Mouse (Mus musculus): Measurements from ENCODE around the gene Pold4.

Pold4 gene

GRCm38 (mm10) chr19:4231253-4232185 is at the start of gene Pold4:
TSS of gene Pold4 (plus strand) at chr19:4231899.
- peak; percentile 93 for DNase-seq (ENCODE audit: low spot score)

GRCm38 (mm10) chr19:4183689-4184088 is 48.0 kb upstream of the Pold4 start:
- no peak for DNase-seq (ENCODE audit: low spot score)

DNA sequence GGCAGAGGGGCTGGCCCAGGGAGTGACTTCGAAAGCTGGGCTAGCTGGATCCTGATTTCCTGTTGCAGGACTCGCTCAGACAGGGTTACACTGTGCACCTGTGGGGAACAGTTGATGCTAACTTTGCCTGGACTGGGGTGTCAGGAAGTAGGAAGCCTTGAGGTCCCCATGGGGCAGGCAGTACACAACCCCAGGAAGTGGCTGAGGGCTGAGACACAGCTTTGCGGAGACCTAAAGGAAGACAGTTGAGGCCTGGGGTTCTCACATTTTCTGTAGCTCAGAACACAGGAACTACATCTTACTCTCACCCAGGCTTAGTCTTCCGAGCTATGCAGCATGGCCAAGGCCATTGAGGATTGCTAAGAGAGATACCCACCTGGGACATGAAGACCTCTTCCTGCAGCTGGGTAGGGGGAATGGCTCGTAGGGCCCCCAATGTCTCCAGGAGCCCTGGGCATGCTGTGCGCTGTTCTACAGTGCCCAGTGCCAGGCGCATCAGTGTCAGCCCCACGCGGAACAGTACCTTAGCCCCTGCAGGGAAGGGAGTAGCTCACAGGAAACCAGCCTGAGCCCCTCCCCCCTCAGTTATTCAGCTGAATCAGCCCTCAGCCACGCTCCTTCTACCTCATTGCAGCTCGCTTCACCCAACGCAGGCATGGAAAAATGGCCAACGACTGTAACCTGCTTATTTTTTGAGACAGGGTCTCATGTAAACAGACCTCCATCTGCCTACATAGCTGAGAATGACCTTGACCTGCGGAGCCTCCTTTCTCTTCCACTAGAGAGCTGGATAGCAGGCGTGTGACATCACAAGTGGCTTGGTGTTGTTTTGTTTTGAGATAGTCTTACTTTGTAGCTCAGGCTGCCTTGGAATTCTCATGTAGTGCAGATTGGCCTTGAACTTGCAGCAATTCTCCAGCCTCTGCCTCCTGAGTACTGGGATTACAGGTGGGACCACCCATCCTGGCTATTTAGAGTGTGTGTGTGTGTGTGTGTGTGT is 46.4 kb upstream of the Pold4 start:
- DNase-seq (ENCODE audit: low spot score): no peak

GRCm38 (mm10) chr19:4187303-4187702 is 44.4 kb upstream of the Pold4 start:
- no peak for DNase-seq (ENCODE audit: low spot score)

DNA sequence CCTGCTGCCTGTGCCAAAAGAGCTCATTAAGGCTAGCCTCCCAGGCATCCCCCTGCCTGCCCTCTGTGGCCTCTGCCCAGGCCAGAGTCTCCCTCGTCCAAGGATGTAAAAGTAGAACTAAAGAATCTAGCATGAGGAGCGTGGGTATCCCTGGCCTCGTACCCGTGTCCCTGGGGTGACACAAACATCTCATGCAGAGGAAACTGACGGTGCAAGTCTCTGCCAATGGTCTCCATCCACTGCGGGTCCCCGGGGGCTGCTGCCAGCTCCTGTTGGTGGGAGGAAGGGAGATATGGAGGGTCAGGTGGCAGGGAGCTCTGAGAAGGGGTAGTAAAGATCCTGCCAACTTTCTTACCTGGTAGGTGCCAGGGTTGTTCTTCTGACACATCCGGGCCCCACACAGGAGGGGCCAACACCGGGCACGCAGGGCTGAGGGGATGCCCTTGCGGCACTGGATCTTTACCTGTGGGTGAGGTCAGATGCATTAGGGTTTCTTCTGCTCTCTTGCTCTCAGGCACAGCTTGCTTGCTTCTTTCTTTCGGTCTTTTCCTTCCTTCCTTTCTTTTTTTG is 42.6 kb upstream of the Pold4 start:
- DNase-seq (ENCODE audit: low spot score): no peak

GRCm38 (mm10) chr19:4190831-4191334 is 40.8 kb upstream of the Pold4 start, which contains the start of gene Tbc1d10c:
TSS of gene Tbc1d10c (minus strand) at chr19:4191284.
- DNase-seq (ENCODE audit: low spot score): no peak

GRCm38 (mm10) chr19:4191528-4192250 is 40.0 kb upstream of the Pold4 start, which contains the start of gene Ppp1ca:
TSS of gene Ppp1ca (plus strand) at chr19:4192065.
- peak; percentile 96 for DNase-seq (ENCODE audit: low spot score)

GRCm38 (mm10) chr19:4192251-4192985 is 39.3 kb upstream of the Pold4 start:
- DNase-seq (ENCODE audit: low spot score): no peak

DNA sequence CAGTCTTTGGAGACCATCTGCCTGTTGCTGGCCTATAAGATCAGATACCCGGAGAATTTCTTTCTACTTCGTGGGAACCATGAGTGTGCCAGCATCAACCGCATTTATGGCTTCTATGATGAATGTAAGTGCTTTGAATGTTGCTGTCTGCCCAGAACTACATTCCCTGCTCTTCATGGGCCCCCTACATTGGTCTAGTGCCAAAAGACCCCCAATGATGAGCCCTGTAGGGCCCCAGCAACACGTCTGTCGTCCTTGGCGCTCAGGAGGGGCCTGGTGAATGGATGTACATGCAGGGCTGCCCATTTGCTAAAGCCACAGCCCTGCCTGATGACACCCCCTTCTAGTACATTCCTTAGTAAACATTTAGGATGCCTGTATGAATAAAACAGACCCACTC is 38.6 kb upstream of the Pold4 start:
- DNase-seq (ENCODE audit: low spot score): no peak

DNA sequence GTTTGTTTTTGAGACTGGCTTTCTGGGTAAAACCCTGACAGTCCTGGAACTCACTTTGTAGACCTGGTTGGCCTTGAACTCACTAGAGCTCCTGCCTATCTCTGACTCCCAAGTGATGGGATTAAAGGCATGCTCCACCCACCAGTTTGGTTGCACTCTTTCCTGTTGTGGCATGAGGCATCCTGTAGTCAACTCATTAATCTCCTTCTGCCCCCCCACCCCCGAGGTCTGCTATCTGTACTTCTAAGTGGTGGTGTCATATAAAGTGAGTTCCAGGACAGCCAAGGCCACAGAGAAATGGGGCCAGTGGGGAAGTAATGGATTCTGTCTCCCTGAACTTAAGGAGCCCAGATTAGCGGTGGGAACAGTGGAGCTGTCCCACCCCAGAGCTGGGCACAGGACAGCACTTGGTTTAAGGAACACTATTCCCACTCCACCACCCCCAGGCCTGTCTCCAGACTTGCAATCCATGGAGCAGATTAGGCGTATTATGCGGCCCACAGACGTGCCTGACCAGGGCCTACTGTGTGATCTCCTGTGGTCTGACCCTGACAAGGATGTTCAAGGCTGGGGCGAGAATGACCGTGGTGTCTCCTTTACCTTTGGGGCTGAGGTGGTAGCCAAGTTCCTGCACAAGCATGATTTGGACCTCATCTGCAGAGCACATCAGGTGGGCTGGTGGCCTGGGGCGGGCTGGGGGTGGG is 37.5 kb upstream of the Pold4 start:
- DNase-seq (ENCODE audit: low spot score): no peak

DNA sequence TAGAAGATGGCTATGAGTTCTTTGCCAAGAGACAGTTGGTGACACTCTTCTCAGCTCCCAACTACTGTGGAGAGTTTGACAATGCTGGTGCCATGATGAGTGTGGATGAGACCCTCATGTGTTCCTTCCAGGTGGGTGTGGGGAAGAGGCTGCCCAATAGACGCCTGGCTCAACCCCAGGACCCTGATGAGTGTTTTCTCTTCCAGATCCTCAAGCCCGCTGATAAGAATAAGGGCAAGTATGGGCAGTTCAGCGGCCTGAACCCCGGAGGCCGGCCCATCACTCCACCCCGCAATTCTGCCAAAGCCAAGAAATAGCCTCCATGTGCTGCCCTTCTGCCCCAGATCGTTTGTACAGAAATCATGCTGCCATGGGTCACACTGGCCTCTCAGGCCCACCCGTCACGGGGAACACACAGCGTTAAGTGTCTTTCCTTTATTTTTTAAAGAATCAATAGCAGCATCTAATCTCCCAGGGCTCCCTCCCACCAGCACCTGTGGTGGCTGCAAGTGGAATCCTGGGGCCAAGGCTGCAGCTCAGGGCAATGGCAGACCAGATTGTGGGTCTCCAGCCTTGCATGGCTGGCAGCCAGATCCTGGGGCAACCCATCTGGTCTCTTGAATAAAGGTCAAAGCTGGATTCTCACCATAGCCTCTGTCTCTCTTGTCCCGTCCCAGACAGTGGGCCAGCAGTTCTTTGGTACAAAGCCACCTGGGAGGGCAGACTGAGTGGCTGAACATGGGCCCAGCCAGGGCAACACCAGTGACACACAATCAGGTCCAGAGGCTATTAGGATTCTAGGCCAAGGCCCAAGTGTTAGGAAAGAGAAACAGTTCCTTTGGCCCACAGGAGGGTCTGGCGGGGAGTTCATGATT is 36.7 kb upstream of the Pold4 start:
- DNase-seq (ENCODE audit: low spot score): no peak

DNA sequence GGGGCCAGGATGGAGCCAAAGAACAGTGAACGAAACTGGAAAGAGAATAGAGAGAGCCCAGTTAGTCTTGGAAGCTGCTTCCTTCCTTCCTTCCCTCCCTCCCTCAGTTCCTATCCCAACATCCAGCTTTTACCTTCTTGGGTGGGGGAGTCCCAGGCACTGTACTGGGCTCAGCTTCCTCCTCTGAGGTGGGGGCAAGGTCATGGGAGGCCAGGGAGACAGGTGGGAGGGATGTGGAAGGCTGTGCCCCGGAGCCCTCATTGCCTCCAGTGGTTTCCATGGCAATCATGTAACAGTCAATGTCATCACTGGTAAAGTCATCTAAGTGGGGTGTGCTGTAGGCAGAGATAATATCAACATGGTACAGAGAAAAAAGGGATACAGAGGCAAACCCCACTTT is 35.7 kb upstream of the Pold4 start:
- no peak for DNase-seq (ENCODE audit: low spot score)

- DNase-seq (ENCODE audit: low spot score): no peak
Measured at GRCm38 (mm10) chr19:4196548-4196947, 35.2 kb upstream of the Pold4 start.

GRCm38 (mm10) chr19:4197180-4197579 is 34.5 kb upstream of the Pold4 start:
- no peak for DNase-seq (ENCODE audit: low spot score)

GRCm38 (mm10) chr19:4201291-4201909 is 30.3 kb upstream of the Pold4 start, which contains the start of gene Rad9a:
TSS of gene Rad9a (minus strand) at chr19:4201662.
- peak; percentile 96 for DNase-seq (ENCODE audit: low spot score)

- DNase-seq (ENCODE audit: low spot score): no peak
Measured at GRCm38 (mm10) chr19:4202149-4202548, 29.6 kb upstream of the Pold4 start.

- DNase-seq (ENCODE audit: low spot score): no peak
Measured at GRCm38 (mm10) chr19:4203148-4203547, 28.6 kb upstream of the Pold4 start.

GRCm38 (mm10) chr19:4203604-4204326 is 27.9 kb upstream of the Pold4 start:
- no peak for DNase-seq (ENCODE audit: low spot score)

All from yolk sac, embryonic 10.5 days (tissue).